Mouse (Mus musculus): ENCODE results near the gene Trub1. TPM values are rescaled to one million over a fixed set of nuclear protein-coding genes. Genes with fewer than 3 reads are reported as not detected.
A peak's percentile ranks its signal among the peaks of the same experiment; 100 is the strongest.

Gene Trub1
- total and polyA plus RNA-seq, 2 experiments from 2014 or later: 7.7 to 7.9 TPM

GRCm38 (mm10) chr19:57508261-57508788, 55.6 kb downstream of the Trub1 start:
- no peaks in the 10 kb centered on the region for H3K27me3 ChIP-seq (ENCODE audit: control insufficient read depth, insufficient read depth, low read length)
- no peak for ATAC-seq (ENCODE audit: insufficient read depth, low read depth)
- H3K4me2 ChIP-seq (ENCODE audit: low read depth, low read length): no peak overlapping the region
- no peak overlapping the region for H3K27ac ChIP-seq (ENCODE audit: low read depth)
- H3K9me3 ChIP-seq (replicated peaks; ENCODE audit: control insufficient read depth, low read length): no peaks in the 10 kb centered on the region
- no peak overlapping the region for H3K9ac ChIP-seq (replicated peaks; ENCODE audit: low read depth, low read length)
- H3K36me3 ChIP-seq (replicated peaks; ENCODE audit: control insufficient read depth, insufficient read depth, low read length): no peaks in the 10 kb centered on the region
- H3K4me1 ChIP-seq (ENCODE audit: control insufficient read depth, insufficient read depth): 0 out of 2 replicates have a peak, but pooled peaks cover 10% of the 10 kb centered on the region
- TF ChIP-seq CTCF (IDR thresholded peaks at IDR 0.05; ENCODE audit: low read depth): no peak
- no peak for TF ChIP-seq EP300 (IDR thresholded peaks at IDR 0.05; ENCODE audit: low read depth)
- no peak for DNase-seq (ENCODE audit: low spot score)
- H3K4me3 ChIP-seq (ENCODE audit: low read depth, low read length): no peak overlapping the region
- WGBS: 83% methylated on average over 11 of the region's 11 CpGs

GRCm38 (mm10) chr19:57509758-57510319, 57.1 kb downstream of the Trub1 start:
- 28% methylated on average over 14 of the region's 14 CpGs for WGBS
- H3K4me2 ChIP-seq (ENCODE audit: low read depth, low read length): peak overlapping the region; percentile 52
- peak overlapping the region; percentile 17; the same call in 1 of the 2 replicates for H3K4me3 ChIP-seq (ENCODE audit: low read depth, low read length)
- ATAC-seq (ENCODE audit: insufficient read depth, low read depth) (peak; percentile 74), DNase-seq (ENCODE audit: low spot score) (peak; percentile 73)
- H3K27ac ChIP-seq (ENCODE audit: low read depth): no peak overlapping the region
- no peaks in the 10 kb centered on the region for H3K9me3 ChIP-seq (replicated peaks; ENCODE audit: control insufficient read depth, low read length)
- H3K9ac ChIP-seq (replicated peaks; ENCODE audit: low read depth, low read length): 0 out of 2 replicates have a peak overlapping the region, but pooled peaks have one; percentile 31
- no peaks in the 10 kb centered on the region for H3K27me3 ChIP-seq (ENCODE audit: control insufficient read depth, insufficient read depth, low read length)
- no peaks in the 10 kb centered on the region for H3K36me3 ChIP-seq (replicated peaks; ENCODE audit: control insufficient read depth, insufficient read depth, low read length)
- TF ChIP-seq CTCF (IDR thresholded peaks at IDR 0.05; ENCODE audit: low read depth) (no peak), EP300 (IDR thresholded peaks at IDR 0.05; ENCODE audit: low read depth) (no peak)
- H3K4me1 ChIP-seq (ENCODE audit: control insufficient read depth, insufficient read depth): 0 out of 2 replicates have a peak, but pooled peaks cover 10% of the 10 kb centered on the region

GRCm38 (mm10) chr19:57510836-57511235, 58.1 kb downstream of the Trub1 start:
- H3K27ac ChIP-seq (ENCODE audit: low read depth): no peak overlapping the region
- no peak overlapping the region for H3K9ac ChIP-seq (replicated peaks; ENCODE audit: low read depth, low read length)
- H3K4me2 ChIP-seq (ENCODE audit: low read depth, low read length): no peak overlapping the region
- DNase-seq (ENCODE audit: low spot score) (no peak), ATAC-seq (ENCODE audit: insufficient read depth, low read depth) (no peak)
- no peak overlapping the region for H3K4me3 ChIP-seq (ENCODE audit: low read depth, low read length)
- 89% methylated on average over 11 of the region's 11 CpGs for WGBS
- no peaks in the 10 kb centered on the region for H3K9me3 ChIP-seq (replicated peaks; ENCODE audit: control insufficient read depth, low read length)
- H3K27me3 ChIP-seq (ENCODE audit: control insufficient read depth, insufficient read depth, low read length): no peaks in the 10 kb centered on the region
- no peaks in the 10 kb centered on the region for H3K36me3 ChIP-seq (replicated peaks; ENCODE audit: control insufficient read depth, insufficient read depth, low read length)
- 0 out of 2 replicates have a peak, but pooled peaks cover 10% of the 10 kb centered on the region for H3K4me1 ChIP-seq (ENCODE audit: control insufficient read depth, insufficient read depth)
- TF ChIP-seq CTCF (IDR thresholded peaks at IDR 0.05; ENCODE audit: low read depth): no peak
- TF ChIP-seq EP300 (IDR thresholded peaks at IDR 0.05; ENCODE audit: low read depth): no peak

GRCm38 (mm10) chr19:57513123-57513522, 60.4 kb downstream of the Trub1 start:
- no peak overlapping the region for H3K4me2 ChIP-seq (ENCODE audit: low read depth, low read length)
- no peak overlapping the region for H3K9ac ChIP-seq (replicated peaks; ENCODE audit: low read depth, low read length)
- no peak overlapping the region for H3K4me3 ChIP-seq (ENCODE audit: low read depth, low read length)
- H3K27me3 ChIP-seq (ENCODE audit: control insufficient read depth, insufficient read depth, low read length): no peaks in the 10 kb centered on the region
- no peak for ATAC-seq (ENCODE audit: insufficient read depth, low read depth)
- no peak for TF ChIP-seq CTCF (IDR thresholded peaks at IDR 0.05; ENCODE audit: low read depth)
- TF ChIP-seq EP300 (IDR thresholded peaks at IDR 0.05; ENCODE audit: low read depth): no peak
- WGBS: 80% methylated on average over 9 of the region's 9 CpGs
- no peak overlapping the region for H3K27ac ChIP-seq (ENCODE audit: low read depth)
- no peak for DNase-seq (ENCODE audit: low spot score)
- 0 out of 2 replicates have a peak, but pooled peaks cover 10% of the 10 kb centered on the region for H3K4me1 ChIP-seq (ENCODE audit: control insufficient read depth, insufficient read depth)
- H3K9me3 ChIP-seq (replicated peaks; ENCODE audit: control insufficient read depth, low read length): no peaks in the 10 kb centered on the region
- no peaks in the 10 kb centered on the region for H3K36me3 ChIP-seq (replicated peaks; ENCODE audit: control insufficient read depth, insufficient read depth, low read length)

GRCm38 (mm10) chr19:57521721-57522120, 69.0 kb downstream of the Trub1 start:
- no peaks in the 10 kb centered on the region for H3K9me3 ChIP-seq (replicated peaks; ENCODE audit: control insufficient read depth, low read length)
- TF ChIP-seq EP300 (IDR thresholded peaks at IDR 0.05; ENCODE audit: low read depth): no peak
- no peak for TF ChIP-seq CTCF (IDR thresholded peaks at IDR 0.05; ENCODE audit: low read depth)
- H3K9ac ChIP-seq (replicated peaks; ENCODE audit: low read depth, low read length): no peak overlapping the region
- no peak overlapping the region for H3K4me3 ChIP-seq (ENCODE audit: low read depth, low read length)
- no peaks in the 10 kb centered on the region for H3K36me3 ChIP-seq (replicated peaks; ENCODE audit: control insufficient read depth, insufficient read depth, low read length)
- DNase-seq (ENCODE audit: low spot score): no peak
- peak; percentile 55 for ATAC-seq (ENCODE audit: insufficient read depth, low read depth)
- no peak overlapping the region for H3K4me2 ChIP-seq (ENCODE audit: low read depth, low read length)
- H3K4me1 ChIP-seq (ENCODE audit: control insufficient read depth, insufficient read depth): no peaks in the 10 kb centered on the region
- H3K27ac ChIP-seq (ENCODE audit: low read depth): no peak overlapping the region
- H3K27me3 ChIP-seq (ENCODE audit: control insufficient read depth, insufficient read depth, low read length): no peaks in the 10 kb centered on the region

GRCm38 (mm10) chr19:57523363-57523762, 70.7 kb downstream of the Trub1 start:
- WGBS: 84% methylated on average over 17 of the region's 17 CpGs
- H3K4me2 ChIP-seq (ENCODE audit: low read depth, low read length): no peak overlapping the region
- no peak overlapping the region for H3K9ac ChIP-seq (replicated peaks; ENCODE audit: low read depth, low read length)
- no peak for TF ChIP-seq EP300 (IDR thresholded peaks at IDR 0.05; ENCODE audit: low read depth)
- TF ChIP-seq CTCF (IDR thresholded peaks at IDR 0.05; ENCODE audit: low read depth): no peak
- ATAC-seq (ENCODE audit: insufficient read depth, low read depth) (no peak), DNase-seq (ENCODE audit: low spot score) (no peak)
- no peaks in the 10 kb centered on the region for H3K36me3 ChIP-seq (replicated peaks; ENCODE audit: control insufficient read depth, insufficient read depth, low read length)
- no peaks in the 10 kb centered on the region for H3K9me3 ChIP-seq (replicated peaks; ENCODE audit: control insufficient read depth, low read length)
- no peak overlapping the region for H3K4me3 ChIP-seq (ENCODE audit: low read depth, low read length)
- H3K27me3 ChIP-seq (ENCODE audit: control insufficient read depth, insufficient read depth, low read length): no peaks in the 10 kb centered on the region
- no peaks in the 10 kb centered on the region for H3K4me1 ChIP-seq (ENCODE audit: control insufficient read depth, insufficient read depth)
- H3K27ac ChIP-seq (ENCODE audit: low read depth): no peak overlapping the region
